Mouse (Mus musculus): ENCODE data around the gene Zscan29. TPM values are rescaled to one million over a fixed set of nuclear protein-coding genes. Genes with fewer than 3 reads are reported as not detected.

Zscan29 gene
- total and polyA plus RNA-seq, 3 experiments, result 6.5 to 199 (median 10.2) TPM

- Histone ChIP-seq H3K36me3 (ENCODE audit: control insufficient read depth in 1 of 2, insufficient read depth in 2 of 2, low read length in 2 of 2) (peaks cover 0 to 26% of the 10 kb centered on the region in 2 experiments; a peak in 2 of 4 replicates), H3K4me3 (ENCODE audit: control insufficient read depth in 1 of 2, insufficient read depth in 1 of 2, low read depth in 2 of 2, low read length in 2 of 2) (peak overlapping the region; percentile 54 to 81)
Measured at GRCm38 (mm10) chr2:121141216-121142035, 29.5 kb downstream of the Zscan29 start.

GRCm38 (mm10) chr2:121140018-121140882 lies 30.7 kb downstream of the Zscan29 start, which contains the start of the genes Adal and Lcmt2:
TSS of gene Adal (plus strand) at chr2:121140428.
TSS of gene Lcmt2 (minus strand) at chr2:121140653.
- no peaks in the 10 kb centered on the region for H3K27me3 ChIP-seq (ENCODE audit: control insufficient read depth in 1 of 2, insufficient read depth in 2 of 2, low read length in 2 of 2)
- H3K36me3 ChIP-seq (ENCODE audit: control insufficient read depth in 1 of 2, insufficient read depth in 2 of 2, low read length in 2 of 2), result peaks cover 0 to 26% of the 10 kb centered on the region in 2 experiments; a peak in 2 of 4 replicates
- H3K4me3 ChIP-seq (ENCODE audit: control insufficient read depth in 1 of 2, insufficient read depth in 1 of 2, low read depth in 2 of 2, low read length in 2 of 2), result peak within 1 kb of the TSS; percentile 84 to 92
- peaks cover 5 to 14% of the 10 kb centered on the region in 2 experiments; a peak in 3 of 4 replicates for H3K4me1 ChIP-seq (ENCODE audit: control insufficient read depth in 1 of 2, insufficient read depth in 2 of 2, low read length in 2 of 2)
- H3K27ac ChIP-seq (ENCODE audit: control insufficient read depth, low read depth, low read length), result peak within 1 kb of the TSS; percentile 85
- H3K9ac ChIP-seq (ENCODE audit: control insufficient read depth, low read depth, low read length, poor library complexity, severe bottlenecking), result peak within 1 kb of the TSS; percentile 83
- peak; percentile 95 for DNase-seq (ENCODE audit: low read depth, low spot score)
- H3K79me2 ChIP-seq (ENCODE audit: control insufficient read depth, insufficient read depth, low read length, poor library complexity), result peaks cover 31% of the 10 kb centered on the region
- H3K9me3 ChIP-seq (replicated peaks; ENCODE audit: insufficient read depth, low read length), result no peaks in the 10 kb centered on the region
- TF ChIP-seq USF1 (IDR thresholded peaks at IDR 0.05; ENCODE audit: low read depth, low read length) (no peak), ZMIZ1 (IDR thresholded peaks at IDR 0.05; ENCODE audit: low read depth, low read length) (peak; percentile 28; the same call in 1 of the 2 replicates), TBP (IDR thresholded peaks at IDR 0.05; ENCODE audit: low read depth, low read length) (no peak), CTCF (IDR thresholded peaks at IDR 0.05 in 2 of 3, conservative IDR thresholded peaks at IDR 0.05 in 1 of 3; ENCODE audit: control insufficient read depth in 1 of 3, insufficient read depth in 1 of 3, low read depth in 2 of 3, low read length in 3 of 3, poor library complexity in 1 of 3, severe bottlenecking in 1 of 3) (no peak), ELF1 (IDR thresholded peaks at IDR 0.05; ENCODE audit: low read depth, low read length) (0 out of 2 replicates have a peak, but pooled peaks have one; percentile 10), GABPA (IDR thresholded peaks at IDR 0.05; ENCODE audit: low read depth, low read length) (no peak), POLR2AphosphoS5 (IDR thresholded peaks at IDR 0.05; ENCODE audit: borderline replicate concordance, low read depth, low read length) (no peak), UBTF (IDR thresholded peaks at IDR 0.05; ENCODE audit: borderline replicate concordance, insufficient read depth, low read depth, low read length) (no peak), GATA1 (IDR thresholded peaks at IDR 0.05; ENCODE audit: low read depth, low read length) (no peak), RAD21 (IDR thresholded peaks at IDR 0.05; ENCODE audit: low read depth, low read length) (no peak), CHD1 (IDR thresholded peaks at IDR 0.05; ENCODE audit: low read depth, low read length) (no peak; the same call in 1 of the 2 replicates), JUND (IDR thresholded peaks at IDR 0.05; ENCODE audit: low read depth, low read length) (no peak), KAT2A (conservative IDR thresholded peaks at IDR 0.05; ENCODE audit: low read depth, low read length) (no peak; the same call in 1 of the 2 replicates), NELFE (IDR thresholded peaks at IDR 0.05; ENCODE audit: low read depth, low read length) (peak; percentile 95), MXI1 (IDR thresholded peaks at IDR 0.05; ENCODE audit: low read depth, low read length) (peak; percentile 46; the same call in 1 of the 2 replicates), ETS1 (IDR thresholded peaks at IDR 0.05; ENCODE audit: low read depth, low read length) (no peak; the same call in 1 of the 2 replicates), E2F4 (IDR thresholded peaks at IDR 0.05; ENCODE audit: borderline replicate concordance, low read depth, low read length) (no peak), MYC (IDR thresholded peaks at IDR 0.05; ENCODE audit: low read depth, low read length) (peak; percentile 85; the same call in 1 of the 2 replicates), POLR2A (IDR thresholded peaks at IDR 0.05; ENCODE audit: control insufficient read depth in 1 of 2, insufficient read depth in 1 of 2, low read depth in 1 of 2, low read length in 2 of 2, poor library complexity in 1 of 2) (peak; percentile 96 to 98), SIN3A (IDR thresholded peaks at IDR 0.05; ENCODE audit: low read length) (peak; percentile 72), SMC3 (IDR thresholded peaks at IDR 0.05; ENCODE audit: low read depth, low read length) (no peak)

More at GRCm38 (mm10) chr2:121141216-121142035, 29.5 kb downstream of the Zscan29 start:
- Histone ChIP-seq H3K9me3 (replicated peaks; ENCODE audit: insufficient read depth, low read length) (no peaks in the 10 kb centered on the region), H3K9ac (ENCODE audit: control insufficient read depth, low read depth, low read length, poor library complexity, severe bottlenecking) (peak overlapping the region; percentile 83), H3K79me2 (ENCODE audit: control insufficient read depth, insufficient read depth, low read length, poor library complexity) (peaks cover 31% of the 10 kb centered on the region), H3K27me3 (ENCODE audit: control insufficient read depth in 1 of 2, insufficient read depth in 2 of 2, low read length in 2 of 2) (no peaks in the 10 kb centered on the region), H3K4me1 (ENCODE audit: control insufficient read depth in 1 of 2, insufficient read depth in 2 of 2, low read length in 2 of 2) (peaks cover 5 to 14% of the 10 kb centered on the region in 2 experiments; a peak in 3 of 4 replicates), H3K27ac (ENCODE audit: control insufficient read depth, low read depth, low read length) (peak overlapping the region; percentile 75)
- peak; percentile 57 for DNase-seq (ENCODE audit: low read depth, low spot score)
- no peak for TF ChIP-seq BHLHE40 (IDR thresholded peaks at IDR 0.05; ENCODE audit: borderline replicate concordance, low read depth, low read length)
- no peak for TF ChIP-seq ELF1 (IDR thresholded peaks at IDR 0.05; ENCODE audit: low read depth, low read length)
- TF ChIP-seq ZNF384 (IDR thresholded peaks at IDR 0.05; ENCODE audit: low read depth, low read length), result peak; percentile 90
- TF ChIP-seq CHD1 (IDR thresholded peaks at IDR 0.05; ENCODE audit: low read depth, low read length), result 0 out of 2 replicates have a peak, but pooled peaks have one; percentile 52
- TF ChIP-seq SIN3A (IDR thresholded peaks at IDR 0.05; ENCODE audit: low read length), result peak; percentile 74
- no peak for TF ChIP-seq GATA1 (IDR thresholded peaks at IDR 0.05; ENCODE audit: low read depth, low read length)
- TF ChIP-seq MYC (IDR thresholded peaks at IDR 0.05; ENCODE audit: low read depth, low read length), result no peak
- TF ChIP-seq JUND (IDR thresholded peaks at IDR 0.05; ENCODE audit: low read depth, low read length), result no peak
- TF ChIP-seq NELFE (IDR thresholded peaks at IDR 0.05; ENCODE audit: low read depth, low read length), result no peak
- TF ChIP-seq MEF2A (IDR thresholded peaks at IDR 0.05; ENCODE audit: extremely low read depth, insufficient replicate concordance, low read depth, low read length, poor library complexity, severe bottlenecking), result no peak
- TF ChIP-seq ZC3H11A (IDR thresholded peaks at IDR 0.05; ENCODE audit: low read depth, low read length), result no peak
- TF ChIP-seq UBTF (IDR thresholded peaks at IDR 0.05; ENCODE audit: borderline replicate concordance, insufficient read depth, low read depth, low read length), result no peak
- no peak for TF ChIP-seq USF2 (IDR thresholded peaks at IDR 0.05; ENCODE audit: borderline replicate concordance in 1 of 2, insufficient read depth in 1 of 2, low read depth in 1 of 2, low read length in 2 of 2)
- TF ChIP-seq TCF12 (IDR thresholded peaks at IDR 0.05; ENCODE audit: low read depth, low read length), result no peak
- TF ChIP-seq MXI1 (IDR thresholded peaks at IDR 0.05; ENCODE audit: low read depth, low read length), result peak; percentile 41; the same call in 1 of the 2 replicates
- TF ChIP-seq NRF1 (IDR thresholded peaks at IDR 0.05; ENCODE audit: insufficient read depth, low read depth, low read length, poor library complexity, severe bottlenecking), result no peak
